Mouse (Mus musculus): ENCODE measurements around the gene Suclg2. TPM values are rescaled to one million over a fixed set of nuclear protein-coding genes. Genes with fewer than 3 reads are reported as not detected.
"Not testable (repeated sequence)": the region's sequence is repeated elsewhere in the genome, so short reads cannot be mapped to it uniquely, and the experiment has no call there.

Gene Suclg2
- total and polyA plus RNA-seq, 2 experiments from 2014 or later, result 79.5 to 105 TPM

DNA sequence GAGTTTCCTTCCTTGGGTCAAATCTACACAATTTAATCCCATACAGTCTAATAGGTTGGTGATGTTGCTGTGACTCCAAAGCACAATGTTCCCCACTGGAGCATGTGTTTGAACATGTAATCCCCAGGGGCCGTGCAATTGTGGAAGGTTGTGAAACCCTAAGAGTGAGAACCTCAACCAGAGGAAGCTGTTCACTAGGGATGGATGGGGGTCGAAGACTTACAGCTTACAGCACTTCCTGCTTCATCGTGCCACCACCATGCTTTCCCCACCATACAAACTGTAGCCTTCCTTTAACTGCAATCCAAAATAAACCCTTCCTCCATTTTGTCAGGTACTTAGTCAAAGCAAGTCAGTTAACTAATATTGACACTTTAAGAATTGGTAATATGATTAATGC is 107.5 kb downstream of the Suclg2 start:
- no peak overlapping the region for H3K9ac ChIP-seq (replicated peaks; ENCODE audit: low read depth, low read length)
- H3K9me3 ChIP-seq (replicated peaks; ENCODE audit: control insufficient read depth, low read length), result no peaks in the 10 kb centered on the region
- H3K27me3 ChIP-seq (ENCODE audit: control insufficient read depth, insufficient read depth, low read length), result no peaks in the 10 kb centered on the region
- DNase-seq (ENCODE audit: low spot score) (no peak), ATAC-seq (ENCODE audit: insufficient read depth, low read depth) (no peak)
- no peak overlapping the region for H3K27ac ChIP-seq (ENCODE audit: low read depth)
- no peak overlapping the region for H3K4me2 ChIP-seq (ENCODE audit: low read depth, low read length)
- WGBS, result 81% methylated on average over 3 of the region's 3 CpGs
- TF ChIP-seq CTCF (IDR thresholded peaks at IDR 0.05; ENCODE audit: low read depth), result no peak
- no peak for TF ChIP-seq EP300 (IDR thresholded peaks at IDR 0.05; ENCODE audit: low read depth)
- H3K4me1 ChIP-seq (ENCODE audit: control insufficient read depth, insufficient read depth), result no peaks in the 10 kb centered on the region
- H3K36me3 ChIP-seq (replicated peaks; ENCODE audit: control insufficient read depth, insufficient read depth, low read length), result no peaks in the 10 kb centered on the region
- H3K4me3 ChIP-seq (ENCODE audit: low read depth, low read length), result no peak overlapping the region

GRCm38 (mm10) chr6:95608123-95608522 is 110.5 kb downstream of the Suclg2 start:
- Histone ChIP-seq H3K36me3 (replicated peaks; ENCODE audit: control insufficient read depth, insufficient read depth, low read length) (no peaks in the 10 kb centered on the region), H3K4me2 (ENCODE audit: low read depth, low read length) (no peak overlapping the region), H3K27ac (ENCODE audit: low read depth) (no peak overlapping the region), H3K9me3 (replicated peaks; ENCODE audit: control insufficient read depth, low read length) (no peaks in the 10 kb centered on the region), H3K4me1 (ENCODE audit: control insufficient read depth, insufficient read depth) (no peaks in the 10 kb centered on the region), H3K4me3 (ENCODE audit: low read depth, low read length) (no peak overlapping the region), H3K9ac (replicated peaks; ENCODE audit: low read depth, low read length) (no peak overlapping the region), H3K27me3 (ENCODE audit: control insufficient read depth, insufficient read depth, low read length) (no peaks in the 10 kb centered on the region)
- ATAC-seq (ENCODE audit: insufficient read depth, low read depth) (no peak), DNase-seq (ENCODE audit: low spot score) (no peak)
- WGBS, result 84% methylated on average over 3 of the region's 3 CpGs
- TF ChIP-seq EP300 (IDR thresholded peaks at IDR 0.05; ENCODE audit: low read depth), result no peak

DNA sequence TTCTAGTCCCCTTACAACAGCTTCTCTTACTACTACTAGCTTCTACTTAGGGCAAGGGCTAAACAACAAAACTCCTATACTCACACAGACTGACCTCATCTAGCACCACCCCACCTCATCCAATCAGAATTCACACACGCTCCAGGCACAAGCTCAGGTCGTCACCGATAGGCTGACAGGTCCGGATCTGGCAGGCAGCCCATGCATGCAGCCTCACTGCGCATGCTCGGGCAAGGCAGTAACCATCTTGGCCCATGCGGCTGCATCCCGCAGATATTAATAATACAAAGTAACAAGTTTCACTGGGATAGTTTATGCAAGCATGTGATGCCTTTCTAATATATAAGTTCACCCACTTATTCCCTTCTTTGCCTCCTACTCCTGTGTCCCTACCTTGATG is 117.9 kb downstream of the Suclg2 start:
- not testable (repeated sequence) for H3K9ac ChIP-seq (replicated peaks; ENCODE audit: low read depth, low read length); H3K9me3 ChIP-seq (replicated peaks; ENCODE audit: control insufficient read depth, low read length); H3K27ac ChIP-seq (ENCODE audit: low read depth); H3K4me3 ChIP-seq (ENCODE audit: low read depth, low read length); DNase-seq (ENCODE audit: low spot score); H3K4me1 ChIP-seq (ENCODE audit: control insufficient read depth, insufficient read depth); H3K27me3 ChIP-seq (ENCODE audit: control insufficient read depth, insufficient read depth, low read length); H3K36me3 ChIP-seq (replicated peaks; ENCODE audit: control insufficient read depth, insufficient read depth, low read length); H3K4me2 ChIP-seq (ENCODE audit: low read depth, low read length); ATAC-seq (ENCODE audit: insufficient read depth, low read depth)
- WGBS, result 85% methylated on average over 8 of the region's 8 CpGs

GRCm38 (mm10) chr6:95596766-95597750 is 121.5 kb downstream of the Suclg2 start:
- no peaks in the 10 kb centered on the region for H3K27me3 ChIP-seq (ENCODE audit: control insufficient read depth, insufficient read depth, low read length)
- H3K9ac ChIP-seq (replicated peaks; ENCODE audit: low read depth, low read length), result no peak overlapping the region
- no peak overlapping the region for H3K27ac ChIP-seq (ENCODE audit: low read depth)
- TF ChIP-seq CTCF (IDR thresholded peaks at IDR 0.05; ENCODE audit: low read depth) (no peak), EP300 (IDR thresholded peaks at IDR 0.05; ENCODE audit: low read depth) (no peak)
- no peaks in the 10 kb centered on the region for H3K36me3 ChIP-seq (replicated peaks; ENCODE audit: control insufficient read depth, insufficient read depth, low read length)
- no peak overlapping the region for H3K4me2 ChIP-seq (ENCODE audit: low read depth, low read length)
- no peak overlapping the region for H3K4me3 ChIP-seq (ENCODE audit: low read depth, low read length)
- H3K4me1 ChIP-seq (ENCODE audit: control insufficient read depth, insufficient read depth), result 0 out of 2 replicates have a peak, but pooled peaks cover 6% of the 10 kb centered on the region
- ATAC-seq (ENCODE audit: insufficient read depth, low read depth) (no peak), DNase-seq (ENCODE audit: low spot score) (peak; percentile 17)
- H3K9me3 ChIP-seq (replicated peaks; ENCODE audit: control insufficient read depth, low read length), result no peaks in the 10 kb centered on the region
- 67% methylated on average over 15 of the region's 15 CpGs for WGBS

DNA sequence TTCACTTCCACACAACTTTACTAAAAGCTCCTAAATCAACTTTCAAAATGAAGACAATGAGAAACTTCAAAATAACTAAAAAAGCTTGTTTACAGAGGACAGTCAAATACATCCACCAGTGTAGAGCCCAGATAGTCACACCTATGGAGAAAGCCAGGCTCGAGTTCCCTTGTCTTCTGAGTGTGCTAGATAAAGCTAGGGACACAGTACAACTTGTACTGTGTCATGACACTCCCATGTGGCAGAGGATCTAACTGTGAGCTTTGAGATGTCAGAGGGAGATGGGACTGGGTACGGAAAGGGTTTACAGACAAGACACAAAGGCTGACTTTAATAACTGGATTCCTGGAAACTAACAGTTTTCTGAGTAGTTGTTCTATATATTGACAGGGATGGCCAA is 122.7 kb downstream of the Suclg2 start:
- no peak for TF ChIP-seq CTCF (IDR thresholded peaks at IDR 0.05; ENCODE audit: low read depth)
- TF ChIP-seq EP300 (IDR thresholded peaks at IDR 0.05; ENCODE audit: low read depth), result no peak
- Histone ChIP-seq H3K4me3 (ENCODE audit: low read depth, low read length) (no peak overlapping the region), H3K4me2 (ENCODE audit: low read depth, low read length) (no peak overlapping the region), H3K27ac (ENCODE audit: low read depth) (no peak overlapping the region), H3K9me3 (replicated peaks; ENCODE audit: control insufficient read depth, low read length) (no peaks in the 10 kb centered on the region), H3K9ac (replicated peaks; ENCODE audit: low read depth, low read length) (no peak overlapping the region), H3K36me3 (replicated peaks; ENCODE audit: control insufficient read depth, insufficient read depth, low read length) (no peaks in the 10 kb centered on the region), H3K4me1 (ENCODE audit: control insufficient read depth, insufficient read depth) (0 out of 2 replicates have a peak, but pooled peaks cover 6% of the 10 kb centered on the region), H3K27me3 (ENCODE audit: control insufficient read depth, insufficient read depth, low read length) (no peaks in the 10 kb centered on the region)
- WGBS, result 58% methylated on average over 2 of the region's 2 CpGs
- ATAC-seq (ENCODE audit: insufficient read depth, low read depth), result no peak
- DNase-seq (ENCODE audit: low spot score), result no peak

Measured in heart, postnatal 0 days (tissue).